Mouse (Mus musculus): ENCODE measurements around the gene Atat1. TPM values are rescaled to one million over a fixed set of nuclear protein-coding genes. Genes with fewer than 3 reads are reported as not detected.

The Atat1 gene
- polyA plus RNA-seq, 1 experiment from 2014 or later, result 101 TPM

GRCm38 (mm10) chr17:35903343-35903991 is 6.4 kb downstream of the Atat1 start:
- Histone ChIP-seq H3K4me2 (ENCODE audit: low read depth, low read length) (no peak overlapping the region), H3K27ac (replicated peaks; ENCODE audit: low read depth, low read length) (no peak overlapping the region), H3K9me3 (replicated peaks; ENCODE audit: control insufficient read depth, low read length) (no peaks in the 10 kb centered on the region), H3K4me1 (ENCODE audit: control insufficient read depth, insufficient read depth, low read length) (no peaks in the 10 kb centered on the region), H3K27me3 (ENCODE audit: control insufficient read depth, insufficient read depth, low read length) (no peaks in the 10 kb centered on the region), H3K4me3 (ENCODE audit: low read depth, low read length) (no peak overlapping the region), H3K9ac (replicated peaks; ENCODE audit: low read length) (no peak overlapping the region), H3K36me3 (replicated peaks; ENCODE audit: control insufficient read depth, insufficient read depth, low read depth, low read length) (peaks cover 2% of the 10 kb centered on the region)
- WGBS, result 92% methylated on average over 9 of the region's 9 CpGs
- DNase-seq (ENCODE audit: low spot score), result no peak
- no peak for ATAC-seq (replicated peaks; ENCODE audit: insufficient number of reproducible peaks, low FRiP score, low TSS enrichment, low read depth)

GRCm38 (mm10) chr17:35900636-35901035 is 9.2 kb downstream of the Atat1 start:
- Histone ChIP-seq H3K4me1 (ENCODE audit: control insufficient read depth, insufficient read depth, low read length) (no peaks in the 10 kb centered on the region; the same call in 1 of the 2 replicates), H3K9me3 (replicated peaks; ENCODE audit: control insufficient read depth, low read length) (no peaks in the 10 kb centered on the region), H3K27ac (replicated peaks; ENCODE audit: low read depth, low read length) (no peak overlapping the region), H3K27me3 (ENCODE audit: control insufficient read depth, insufficient read depth, low read length) (no peaks in the 10 kb centered on the region), H3K9ac (replicated peaks; ENCODE audit: low read length) (no peak overlapping the region), H3K36me3 (replicated peaks; ENCODE audit: control insufficient read depth, insufficient read depth, low read depth, low read length) (peaks cover 2% of the 10 kb centered on the region), H3K4me3 (ENCODE audit: low read depth, low read length) (no peak overlapping the region), H3K4me2 (ENCODE audit: low read depth, low read length) (no peak overlapping the region)
- ATAC-seq (replicated peaks; ENCODE audit: insufficient number of reproducible peaks, low FRiP score, low TSS enrichment, low read depth) (no peak), DNase-seq (ENCODE audit: low spot score) (no peak)
- WGBS, result 84% methylated on average over 3 of the region's 3 CpGs

GRCm38 (mm10) chr17:35897644-35898573 is 12.0 kb downstream of the Atat1 start:
- no peaks in the 10 kb centered on the region for H3K9me3 ChIP-seq (replicated peaks; ENCODE audit: control insufficient read depth, low read length)
- peaks cover 4% of the 10 kb centered on the region for H3K36me3 ChIP-seq (replicated peaks; ENCODE audit: control insufficient read depth, insufficient read depth, low read depth, low read length)
- H3K4me2 ChIP-seq (ENCODE audit: low read depth, low read length), result peak overlapping the region; percentile 20
- H3K4me1 ChIP-seq (ENCODE audit: control insufficient read depth, insufficient read depth, low read length), result no peaks in the 10 kb centered on the region; the same call in 1 of the 2 replicates
- peak; percentile 21; the same call in 1 of the 2 replicates for ATAC-seq (replicated peaks; ENCODE audit: insufficient number of reproducible peaks, low FRiP score, low TSS enrichment, low read depth)
- H3K4me3 ChIP-seq (ENCODE audit: low read depth, low read length), result no peak overlapping the region
- no peak overlapping the region for H3K27ac ChIP-seq (replicated peaks; ENCODE audit: low read depth, low read length)
- 44% methylated on average over 23 of the region's 23 CpGs for whole genome bisulfite sequencing
- H3K9ac ChIP-seq (replicated peaks; ENCODE audit: low read length), result peak overlapping the region; percentile 39; the same call in 1 of the 2 replicates
- no peaks in the 10 kb centered on the region for H3K27me3 ChIP-seq (ENCODE audit: control insufficient read depth, insufficient read depth, low read length)
- no peak for DNase-seq (ENCODE audit: low spot score)

GRCm38 (mm10) chr17:35896781-35897643 is 12.9 kb downstream of the Atat1 start, which contains the start of gene 2310061I04Rik:
Gene 2310061I04Rik, minus strand, starts transcription at chr17:35897431.
- Histone ChIP-seq H3K4me2 (ENCODE audit: low read depth, low read length) (peak within 1 kb of the TSS; percentile 94), H3K4me1 (ENCODE audit: control insufficient read depth, insufficient read depth, low read length) (no peaks in the 10 kb centered on the region; the same call in 1 of the 2 replicates), H3K9me3 (replicated peaks; ENCODE audit: control insufficient read depth, low read length) (no peaks in the 10 kb centered on the region), H3K36me3 (replicated peaks; ENCODE audit: control insufficient read depth, insufficient read depth, low read depth, low read length) (peaks cover 7% of the 10 kb centered on the region), H3K9ac (replicated peaks; ENCODE audit: low read length) (peak within 1 kb of the TSS; percentile 74), H3K4me3 (ENCODE audit: low read depth, low read length) (peak within 1 kb of the TSS; percentile 70), H3K27ac (replicated peaks; ENCODE audit: low read depth, low read length) (peak within 1 kb of the TSS; percentile 61; the same call in 1 of the 2 replicates), H3K27me3 (ENCODE audit: control insufficient read depth, insufficient read depth, low read length) (no peaks in the 10 kb centered on the region)
- under 1% methylated on average over 76 of the region's 86 CpGs for WGBS
- ATAC-seq (replicated peaks; ENCODE audit: insufficient number of reproducible peaks, low FRiP score, low TSS enrichment, low read depth) (peak; percentile 91), DNase-seq (ENCODE audit: low spot score) (peak; percentile 94)

DNA sequence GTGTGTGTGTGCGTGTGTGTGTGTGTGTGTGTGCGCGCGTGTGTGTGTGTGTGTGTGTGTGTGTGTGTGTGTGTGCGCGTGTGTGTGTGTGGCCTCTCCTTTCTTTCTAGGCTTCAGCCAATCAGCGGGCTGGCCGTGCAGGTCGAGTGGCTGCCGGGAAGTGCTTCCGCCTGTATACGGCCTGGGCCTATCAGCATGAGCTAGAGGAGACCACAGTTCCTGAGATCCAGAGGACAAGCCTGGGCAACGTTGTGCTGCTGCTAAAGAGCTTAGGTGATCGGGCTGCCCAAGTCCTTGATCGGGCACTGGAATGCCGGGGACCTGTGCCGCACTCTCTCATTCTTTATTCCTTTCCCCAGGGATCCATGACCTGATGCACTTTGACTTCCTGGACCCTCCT is 22.1 kb downstream of the Atat1 start:
- ATAC-seq (replicated peaks; ENCODE audit: insufficient number of reproducible peaks, low FRiP score, low TSS enrichment, low read depth), result no peak
- H3K4me3 ChIP-seq (ENCODE audit: low read depth, low read length), result no peak overlapping the region
- H3K36me3 ChIP-seq (replicated peaks; ENCODE audit: control insufficient read depth, insufficient read depth, low read depth, low read length), result peaks cover 19% of the 10 kb centered on the region
- no peaks in the 10 kb centered on the region for H3K27me3 ChIP-seq (ENCODE audit: control insufficient read depth, insufficient read depth, low read length)
- H3K27ac ChIP-seq (replicated peaks; ENCODE audit: low read depth, low read length), result no peak overlapping the region
- no peak for DNase-seq (ENCODE audit: low spot score)
- no peak overlapping the region for H3K9ac ChIP-seq (replicated peaks; ENCODE audit: low read length)
- H3K9me3 ChIP-seq (replicated peaks; ENCODE audit: control insufficient read depth, low read length), result no peaks in the 10 kb centered on the region
- WGBS, result 87% methylated on average over 13 of the region's 17 CpGs
- H3K4me1 ChIP-seq (ENCODE audit: control insufficient read depth, insufficient read depth, low read length), result no peaks in the 10 kb centered on the region
- no peak overlapping the region for H3K4me2 ChIP-seq (ENCODE audit: low read depth, low read length)

- Histone ChIP-seq H3K4me3 (ENCODE audit: low read depth, low read length) (no peak overlapping the region), H3K9me3 (replicated peaks; ENCODE audit: control insufficient read depth, low read length) (no peaks in the 10 kb centered on the region), H3K9ac (replicated peaks; ENCODE audit: low read length) (no peak overlapping the region), H3K27ac (replicated peaks; ENCODE audit: low read depth, low read length) (no peak overlapping the region), H3K4me2 (ENCODE audit: low read depth, low read length) (no peak overlapping the region), H3K36me3 (replicated peaks; ENCODE audit: control insufficient read depth, insufficient read depth, low read depth, low read length) (peaks cover 9% of the 10 kb centered on the region), H3K4me1 (ENCODE audit: control insufficient read depth, insufficient read depth, low read length) (no peaks in the 10 kb centered on the region), H3K27me3 (ENCODE audit: control insufficient read depth, insufficient read depth, low read length) (no peaks in the 10 kb centered on the region)
- DNase-seq (ENCODE audit: low spot score) (no peak), ATAC-seq (replicated peaks; ENCODE audit: insufficient number of reproducible peaks, low FRiP score, low TSS enrichment, low read depth) (no peak)
- 90% methylated on average over 14 of the region's 14 CpGs for WGBS
Measured at GRCm38 (mm10) chr17:35883777-35884176, 26.1 kb downstream of the Atat1 start.

- peaks cover 9% of the 10 kb centered on the region for H3K36me3 ChIP-seq (replicated peaks; ENCODE audit: control insufficient read depth, insufficient read depth, low read depth, low read length)
- no peak for ATAC-seq (replicated peaks; ENCODE audit: insufficient number of reproducible peaks, low FRiP score, low TSS enrichment, low read depth)
- 90% methylated on average over 17 of the region's 17 CpGs for WGBS
- H3K4me2 ChIP-seq (ENCODE audit: low read depth, low read length), result no peak overlapping the region; the same call in 1 of the 2 replicates
- H3K4me3 ChIP-seq (ENCODE audit: low read depth, low read length), result no peak overlapping the region
- no peaks in the 10 kb centered on the region for H3K9me3 ChIP-seq (replicated peaks; ENCODE audit: control insufficient read depth, low read length)
- no peaks in the 10 kb centered on the region for H3K4me1 ChIP-seq (ENCODE audit: control insufficient read depth, insufficient read depth, low read length)
- no peaks in the 10 kb centered on the region for H3K27me3 ChIP-seq (ENCODE audit: control insufficient read depth, insufficient read depth, low read length)
- H3K27ac ChIP-seq (replicated peaks; ENCODE audit: low read depth, low read length), result no peak overlapping the region
- H3K9ac ChIP-seq (replicated peaks; ENCODE audit: low read length), result no peak overlapping the region
- DNase-seq (ENCODE audit: low spot score), result no peak
Measured at GRCm38 (mm10) chr17:35882924-35883323, 27.0 kb downstream of the Atat1 start.

All from embryonic facial prominence, embryonic 11.5 days (tissue).